Mouse (Mus musculus) liver, embryonic 13.5 days (tissue): ENCODE measurements around the gene Snrnp35. TPM values are rescaled to one million over a fixed set of nuclear protein-coding genes. Genes with fewer than 3 reads are reported as not detected.
A peak's percentile ranks its signal among the peaks of the same experiment; 100 is the strongest.

Experiments
- ATAC-seq: fragments of 200-750 bp; cut with Nextera tagmentation; 2 replicates; pipeline ENCODE4 v1.8.0; 2017; ENCODE audit warnings: low read depth, mild to moderate bottlenecking, moderate number of reproducible peaks, moderate library complexity
- DNase-seq: peaks from one replicate; pipeline ENCODE4 v3.0.0; 2022
- H3K27ac ChIP-seq: fragments of 300-500 bp; sonication (generic); 2 replicates; pipeline ENCODE4 v1.5.1; 2015; ENCODE audit warnings: moderate library complexity, mild to moderate bottlenecking, inconsistent platforms
- H3K27me3 ChIP-seq: fragments of 300-500 bp; sonication (generic); 2 replicates; pipeline ENCODE4 v1.6.1; 2015; ENCODE audit warnings: mild to moderate bottlenecking, inconsistent platforms
- H3K36me3 ChIP-seq: fragments of 300-500 bp; sonication (generic); 2 replicates; pipeline ENCODE4 v1.6.1; 2015; ENCODE audit warnings: mild to moderate bottlenecking, inconsistent platforms
- H3K4me1 ChIP-seq: fragments of 300-500 bp; sonication (generic); replicated peaks from 2 replicates; pipeline ENCODE4 v1.6.1; 2015; ENCODE audit warnings: inconsistent platforms
- H3K4me2 ChIP-seq: fragments of 300-500 bp; sonication (generic); 2 replicates; pipeline ENCODE4 v1.6.1; 2015; ENCODE audit warnings: inconsistent platforms, mild to moderate bottlenecking, moderate library complexity
- H3K4me3 ChIP-seq: fragments of 300-500 bp; sonication (generic); replicated peaks from 2 replicates; pipeline ENCODE4 v1.5.1; 2015; ENCODE audit warnings: mild to moderate bottlenecking, inconsistent platforms
- H3K9ac ChIP-seq: fragments of 300-500 bp; sonication (generic); 2 replicates; pipeline ENCODE4 v1.6.1; 2015; ENCODE audit warnings: mild to moderate bottlenecking, inconsistent platforms
- H3K9me3 ChIP-seq: fragments of 300-500 bp; sonication (generic); replicated peaks from 2 replicates; pipeline ENCODE4 v1.6.1; 2016; ENCODE audit warnings: inconsistent platforms
- WGBS: fragments of 180-500 bp; shearing (Covaris S2); methylation state at CpG from one replicate; pipeline ENCODE4 v1.1.7; 2015; ENCODE audit not compliant: insufficient replicate concordance; 5-methylcytosine and 5-hydroxymethylcytosine counted together
- polyA plus RNA-seq: library from polyadenylated mRNA; unstranded; fragments of >200 nt; fragmentation: Nextera tagmentation; extraction: Ambion mirVana; gene quantifications from 2 replicates; pipeline ENCODE4 v1.2.1, GENCODE M21; 2015

Gene Snrnp35
- polyA plus RNA-seq, 1 experiment from 2014 or later: 14.6 TPM

- Histone ChIP-seq H3K36me3 (peaks cover 32% of the 10 kb centered on the region), H3K4me3 (no peak overlapping the region), H3K9ac (no peak overlapping the region), H3K4me2 (no peak overlapping the region), H3K4me1 (no peaks in the 10 kb centered on the region), H3K27me3 (no peaks in the 10 kb centered on the region), H3K9me3 (no peaks in the 10 kb centered on the region), H3K27ac (no peak overlapping the region)
- DNase-seq (no peak), ATAC-seq (no peak)
- 86% methylated on average over 1 of the region's 1 CpGs for WGBS
Measured at GRCm38 (mm10) chr5:124467766-124468165, 15.2 kb upstream of the Snrnp35 start.

GRCm38 (mm10) chr5:124468365-124468764, 14.6 kb upstream of the Snrnp35 start:
- H3K4me2 ChIP-seq: no peak overlapping the region
- WGBS: 78% methylated on average over 7 of the region's 7 CpGs
- H3K27ac ChIP-seq: no peak overlapping the region
- DNase-seq (no peak), ATAC-seq (no peak)
- no peak overlapping the region for H3K9ac ChIP-seq
- no peaks in the 10 kb centered on the region for H3K27me3 ChIP-seq
- H3K36me3 ChIP-seq: peaks cover 26% of the 10 kb centered on the region
- H3K4me3 ChIP-seq: no peak overlapping the region
- H3K9me3 ChIP-seq: no peaks in the 10 kb centered on the region
- H3K4me1 ChIP-seq: no peaks in the 10 kb centered on the region; the same call in 1 of the 2 replicates

- Histone ChIP-seq H3K4me1 (no peaks in the 10 kb centered on the region; the same call in 1 of the 2 replicates), H3K36me3 (peaks cover 22% of the 10 kb centered on the region; the same call in 1 of the 2 replicates), H3K9me3 (no peaks in the 10 kb centered on the region), H3K9ac (no peak overlapping the region), H3K27ac (no peak overlapping the region), H3K27me3 (no peaks in the 10 kb centered on the region), H3K4me2 (no peak overlapping the region), H3K4me3 (no peak overlapping the region)
- WGBS: 80% methylated on average over 6 of the region's 6 CpGs
- DNase-seq (no peak), ATAC-seq (no peak)
Measured at GRCm38 (mm10) chr5:124469486-124469885, 13.4 kb upstream of the Snrnp35 start.

- ATAC-seq: no peak
- 71% methylated on average over 6 of the region's 6 CpGs for WGBS
- H3K4me2 ChIP-seq: no peak overlapping the region
- H3K9ac ChIP-seq: no peak overlapping the region
- H3K4me3 ChIP-seq: no peak overlapping the region
- peaks cover 7% of the 10 kb centered on the region for H3K4me1 ChIP-seq
- H3K36me3 ChIP-seq: peaks cover 22% of the 10 kb centered on the region; the same call in 1 of the 2 replicates
- no peak for DNase-seq
- H3K27ac ChIP-seq: no peak overlapping the region
- H3K27me3 ChIP-seq: no peaks in the 10 kb centered on the region
- no peaks in the 10 kb centered on the region for H3K9me3 ChIP-seq
Measured at GRCm38 (mm10) chr5:124470591-124471171, 12.3 kb upstream of the Snrnp35 start.

GRCm38 (mm10) chr5:124478873-124479204, 4.1 kb upstream of the Snrnp35 start:
- Histone ChIP-seq H3K27me3 (no peaks in the 10 kb centered on the region), H3K9me3 (no peaks in the 10 kb centered on the region), H3K4me2 (peak overlapping the region; percentile 27), H3K27ac (peak overlapping the region; percentile 58), H3K4me3 (no peak overlapping the region), H3K36me3 (no peaks in the 10 kb centered on the region), H3K9ac (no peak overlapping the region), H3K4me1 (peaks cover 59% of the 10 kb centered on the region)
- no peak for ATAC-seq
- no peak for DNase-seq
- 58% methylated on average over 1 of the region's 1 CpGs for WGBS

GRCm38 (mm10) chr5:124480119-124480518, 2.8 kb upstream of the Snrnp35 start:
- H3K27ac ChIP-seq: no peak overlapping the region
- H3K4me2 ChIP-seq: no peak overlapping the region
- H3K9me3 ChIP-seq: no peaks in the 10 kb centered on the region
- H3K4me1 ChIP-seq: peaks cover 71% of the 10 kb centered on the region
- no peaks in the 10 kb centered on the region for H3K27me3 ChIP-seq
- ATAC-seq (no peak), DNase-seq (no peak)
- no peaks in the 10 kb centered on the region for H3K36me3 ChIP-seq
- no peak overlapping the region for H3K4me3 ChIP-seq
- WGBS: 60% methylated on average over 4 of the region's 4 CpGs
- H3K9ac ChIP-seq: no peak overlapping the region; the same call in 1 of the 2 replicates

- H3K9ac ChIP-seq: no peak overlapping the region
- ATAC-seq: no peak
- no peak overlapping the region for H3K27ac ChIP-seq
- H3K27me3 ChIP-seq: no peaks in the 10 kb centered on the region
- no peak overlapping the region for H3K4me3 ChIP-seq
- no peaks in the 10 kb centered on the region for H3K36me3 ChIP-seq
- DNase-seq: no peak
- H3K4me1 ChIP-seq: peaks cover 59% of the 10 kb centered on the region
- 82% methylated on average over 4 of the region's 4 CpGs for WGBS
- no peak overlapping the region for H3K4me2 ChIP-seq
- H3K9me3 ChIP-seq: no peaks in the 10 kb centered on the region
Measured at GRCm38 (mm10) chr5:124481714-124482113, 1.2 kb upstream of the Snrnp35 start.

GRCm38 (mm10) chr5:124482436-124482965, 433 bp upstream of the Snrnp35 start:
- no peaks in the 10 kb centered on the region for H3K9me3 ChIP-seq
- peaks cover 51% of the 10 kb centered on the region for H3K4me1 ChIP-seq
- H3K4me3 ChIP-seq: peak overlapping the region; percentile 75
- DNase-seq (peak; percentile 24), ATAC-seq (no peak)
- H3K9ac ChIP-seq: peak overlapping the region; percentile 88
- 8% methylated on average over 13 of the region's 13 CpGs for WGBS
- no peaks in the 10 kb centered on the region for H3K27me3 ChIP-seq
- H3K36me3 ChIP-seq: 0 out of 2 replicates have a peak, but pooled peaks cover under 1% of the 10 kb centered on the region
- H3K27ac ChIP-seq: peak overlapping the region; percentile 97
- peak overlapping the region; percentile 85 for H3K4me2 ChIP-seq

- ATAC-seq: peak; percentile 47
Measured at GRCm38 (mm10) chr5:124483655-124484396, 892 bp downstream of the Snrnp35 start.

GRCm38 (mm10) chr5:124485654-124486053, 2.7 kb downstream of the Snrnp35 start:
- Histone ChIP-seq H3K4me3 (no peak overlapping the region), H3K9ac (no peak overlapping the region), H3K9me3 (no peaks in the 10 kb centered on the region), H3K4me2 (no peak overlapping the region), H3K27me3 (no peaks in the 10 kb centered on the region), H3K36me3 (peaks cover 10% of the 10 kb centered on the region), H3K27ac (no peak overlapping the region; the same call in 1 of the 2 replicates), H3K4me1 (peaks cover 25% of the 10 kb centered on the region)
- ATAC-seq (no peak), DNase-seq (no peak)
- WGBS: 78% methylated on average over 5 of the region's 5 CpGs

More at GRCm38 (mm10) chr5:124483655-124484396, 892 bp downstream of the Snrnp35 start:
- no peaks in the 10 kb centered on the region for H3K9me3 ChIP-seq
- 0 out of 2 replicates have a peak, but pooled peaks cover 2% of the 10 kb centered on the region for H3K36me3 ChIP-seq
- H3K27ac ChIP-seq: peak overlapping the region; percentile 97
- no peaks in the 10 kb centered on the region for H3K27me3 ChIP-seq
- WGBS: 6% methylated on average over 15 of the region's 15 CpGs
- H3K4me2 ChIP-seq: peak overlapping the region; percentile 85
- H3K4me3 ChIP-seq: peak overlapping the region; percentile 75
- peak overlapping the region; percentile 88 for H3K9ac ChIP-seq
- H3K4me1 ChIP-seq: peaks cover 39% of the 10 kb centered on the region
- no peak for DNase-seq

- H3K9ac ChIP-seq: no peak overlapping the region
- H3K4me1 ChIP-seq: peaks cover 13% of the 10 kb centered on the region
- no peak for ATAC-seq
- 84% methylated on average over 3 of the region's 3 CpGs for WGBS
- peaks cover 26% of the 10 kb centered on the region for H3K36me3 ChIP-seq
- H3K27ac ChIP-seq: no peak overlapping the region
- H3K4me3 ChIP-seq: no peak overlapping the region
- no peaks in the 10 kb centered on the region for H3K9me3 ChIP-seq
- no peaks in the 10 kb centered on the region for H3K27me3 ChIP-seq
- no peak overlapping the region for H3K4me2 ChIP-seq
- DNase-seq: no peak
Measured at GRCm38 (mm10) chr5:124488885-124489284, 6.0 kb downstream of the Snrnp35 start.
